Mouse (Mus musculus) forebrain, embryonic 11.5 days (tissue): Measurements from ENCODE around the gene Arhgap35. TPM values are rescaled to one million over a fixed set of nuclear protein-coding genes. Genes with fewer than 3 reads are reported as not detected.
"Not testable (repeated sequence)": the region's sequence is repeated elsewhere in the genome, so short reads cannot be mapped to it uniquely, and the experiment has no call there.

Experiments
- ATAC-seq: fragments of 200-750 bp; cut with Nextera tagmentation; replicated peaks from 2 replicates; pipeline ENCODE4 v1.8.0; 2017; ENCODE audit warnings: moderate TSS enrichment; ENCODE audit not compliant: low FRiP score
- DNase-seq: peaks from one replicate; pipeline ENCODE4 v3.0.0-alpha.2; 2017; ENCODE audit warnings: low spot score
- H3K27ac ChIP-seq: fragments of 300-500 bp; sonication (generic); 2 replicates; pipeline ENCODE4 v1.5.1; 2014; ENCODE audit warnings: low read depth, low read length
- H3K27me3 ChIP-seq: fragments of 300-500 bp; sonication (generic); 2 replicates; pipeline ENCODE4 v1.6.1; 2014; ENCODE audit warnings: mild to moderate bottlenecking, low read length, mixed read lengths; ENCODE audit not compliant: control insufficient read depth, insufficient read depth
- H3K36me3 ChIP-seq: fragments of 300-500 bp; sonication (generic); 2 replicates; pipeline ENCODE4 v1.6.1; 2014; ENCODE audit warnings: mild to moderate bottlenecking, low read length, moderate library complexity, mixed read lengths; ENCODE audit not compliant: control insufficient read depth, insufficient read depth
- H3K4me1 ChIP-seq: fragments of 300-500 bp; sonication (generic); replicated peaks from 2 replicates; pipeline ENCODE4 v1.6.1; 2014; ENCODE audit warnings: low read length, mixed read lengths; ENCODE audit not compliant: control insufficient read depth, insufficient read depth
- H3K4me2 ChIP-seq: fragments of 300-500 bp; sonication (generic); 2 replicates; pipeline ENCODE4 v1.6.1; 2014; ENCODE audit warnings: low read depth, mild to moderate bottlenecking, low read length, moderate library complexity, mixed read lengths; ENCODE audit not compliant: severe bottlenecking
- H3K4me3 ChIP-seq: fragments of 300-500 bp; sonication (generic); 2 replicates; pipeline ENCODE4 v1.5.1; 2014; ENCODE audit warnings: low read depth, low read length
- H3K9ac ChIP-seq: fragments of 300-500 bp; sonication (generic); 2 replicates; pipeline ENCODE4 v1.6.1; 2014; ENCODE audit warnings: low read length
- H3K9me3 ChIP-seq: fragments of 300-500 bp; sonication (generic); 2 replicates; pipeline ENCODE4 v1.6.1; 2016; ENCODE audit warnings: low read length, mixed read lengths; ENCODE audit not compliant: control insufficient read depth
- WGBS: fragments of 180-500 bp; shearing (Covaris S2); extraction: QIAGEN DNeasy Blood & Tissue Kit; methylation state at CpG from one replicate; pipeline ENCODE4 v1.1.7; 2014; 5-methylcytosine and 5-hydroxymethylcytosine counted together
- polyA plus RNA-seq: library from polyadenylated mRNA; unstranded; fragments of >200 nt; fragmentation: Nextera tagmentation; extraction: Ambion mirVana; gene quantifications from 2 replicates; pipeline ENCODE4 v1.2.1, GENCODE M21; 2014

Arhgap35 gene
- 39.9 and 45.2 TPM in 2 replicates for polyA plus RNA-seq

DNA sequence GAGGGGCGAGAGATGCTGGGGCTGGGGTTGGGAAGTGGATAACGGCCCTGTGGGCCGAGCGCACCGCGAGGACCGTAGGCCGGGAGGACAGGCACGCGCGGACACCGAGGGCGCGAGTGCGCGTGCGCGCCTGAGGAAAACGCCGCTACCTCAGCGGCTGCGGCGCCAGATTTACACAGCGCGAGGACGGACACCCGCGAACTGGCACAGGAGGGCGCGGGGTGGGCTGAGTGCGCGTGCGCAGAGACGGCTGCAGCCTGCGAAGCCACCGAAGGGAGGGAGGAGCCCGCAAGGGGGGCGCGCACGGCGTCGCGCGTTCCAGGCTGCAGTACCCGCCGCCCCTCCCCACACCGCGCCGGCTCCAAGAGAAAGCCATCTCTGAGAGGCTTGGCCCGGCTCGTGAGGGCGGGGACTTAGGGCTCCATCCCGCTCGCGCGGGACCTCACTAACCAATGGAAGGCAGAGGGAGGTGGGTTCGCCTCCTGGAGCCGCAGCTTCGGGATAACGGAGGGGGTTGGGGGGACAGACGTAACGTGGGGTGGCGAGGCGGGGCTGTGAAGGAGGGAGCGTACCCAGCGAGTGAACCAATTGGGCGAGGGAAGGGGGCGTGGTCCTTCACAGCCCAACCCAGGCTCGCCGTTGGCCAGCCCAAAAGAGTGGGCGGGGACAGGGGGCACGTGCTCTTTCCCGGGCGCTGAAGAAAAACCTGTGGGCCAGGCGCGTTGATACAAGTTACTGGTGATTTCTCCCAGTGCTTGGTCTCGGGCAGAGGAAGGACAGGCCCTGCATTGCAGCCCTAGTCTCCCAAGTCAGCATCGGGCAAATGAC, at the start of gene Arhgap35:
TSS of gene Arhgap35 (minus strand) at position 106 of the 828 bp plus-strand sequence.
- WGBS: under 1% methylated on average over 67 of the region's 78 CpGs
- Histone ChIP-seq H3K9ac (peak within 1 kb of the TSS; percentile 99), H3K27me3 (peaks cover 4% of the 10 kb centered on the region; the same call in 1 of the 2 replicates), H3K9me3 (no peaks in the 10 kb centered on the region), H3K4me1 (peaks cover 15% of the 10 kb centered on the region; the same call in 1 of the 2 replicates), H3K36me3 (no peaks in the 10 kb centered on the region), H3K4me3 (peak within 1 kb of the TSS; percentile 85), H3K4me2 (peak within 1 kb of the TSS; percentile 84), H3K27ac (peak within 1 kb of the TSS; percentile 100)
- ATAC-seq: peak; percentile 97
- peak; percentile 100 for DNase-seq

GRCm38 (mm10) chr7:16644260-16644659, 29.5 kb upstream of the Arhgap35 start:
- Histone ChIP-seq H3K27ac (no peak overlapping the region), H3K4me3 (no peak overlapping the region), H3K4me2 (no peak overlapping the region), H3K9me3 (no peaks in the 10 kb centered on the region), H3K27me3 (no peaks in the 10 kb centered on the region), H3K4me1 (no peaks in the 10 kb centered on the region), H3K9ac (no peak overlapping the region), H3K36me3 (no peaks in the 10 kb centered on the region)
- WGBS: 68% methylated on average over 12 of the region's 12 CpGs
- DNase-seq (no peak), ATAC-seq (no peak)

DNA sequence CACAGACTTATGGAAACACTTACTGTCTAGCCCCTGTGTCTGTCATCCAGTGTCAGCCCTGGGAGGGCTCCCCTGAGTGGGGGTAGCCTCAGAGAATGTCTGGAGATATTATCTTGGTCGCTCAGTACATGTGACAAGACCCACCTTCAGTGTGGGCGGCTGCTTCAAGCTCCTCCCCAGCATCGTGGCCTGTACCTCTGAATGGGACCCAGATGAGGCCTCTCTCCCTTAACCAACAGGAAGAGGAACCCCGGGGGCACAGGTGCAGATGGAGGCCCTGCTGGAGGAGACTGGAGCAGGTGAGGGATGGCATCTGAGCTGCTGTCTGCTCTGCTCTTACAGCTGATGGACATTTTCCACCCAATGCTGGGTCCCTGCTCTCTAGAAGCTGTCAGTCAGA, 28.3 kb upstream of the Arhgap35 start:
- H3K9me3 ChIP-seq, H3K4me3 ChIP-seq, H3K27ac ChIP-seq, H3K4me2 ChIP-seq, H3K4me1 ChIP-seq, H3K36me3 ChIP-seq, H3K27me3 ChIP-seq, DNase-seq, ATAC-seq, H3K9ac ChIP-seq: not testable (repeated sequence)
- WGBS: 57% methylated on average over 3 of the region's 4 CpGs

DNA sequence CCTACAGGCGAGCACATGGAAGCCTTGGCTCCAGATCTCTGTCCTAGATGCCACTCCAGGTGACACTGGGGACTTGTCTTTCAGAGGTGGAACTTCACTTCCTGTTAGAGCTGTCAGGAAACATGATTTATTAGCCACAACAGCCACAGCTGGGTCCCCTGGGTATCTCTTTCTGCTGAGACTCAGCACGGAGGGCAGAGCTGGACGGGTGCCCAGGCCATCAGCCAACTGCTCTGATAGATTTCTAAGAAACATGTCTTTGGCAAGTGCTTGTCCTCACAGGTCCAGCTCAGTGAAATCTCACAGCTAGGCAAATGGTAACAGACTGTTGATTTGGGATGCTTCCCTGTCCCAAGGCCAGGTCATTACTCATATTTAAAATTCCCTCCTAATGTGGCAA, 24.2 kb upstream of the Arhgap35 start:
- H3K9me3 ChIP-seq: no peaks in the 10 kb centered on the region
- no peak overlapping the region for H3K4me3 ChIP-seq
- no peak overlapping the region for H3K9ac ChIP-seq
- ATAC-seq: no peak
- no peak overlapping the region for H3K4me2 ChIP-seq
- no peak for DNase-seq
- no peaks in the 10 kb centered on the region for H3K27me3 ChIP-seq
- no peaks in the 10 kb centered on the region for H3K4me1 ChIP-seq
- H3K36me3 ChIP-seq: no peaks in the 10 kb centered on the region
- WGBS: 94% methylated on average over 3 of the region's 3 CpGs
- no peak overlapping the region for H3K27ac ChIP-seq

- H3K9ac ChIP-seq: no peak overlapping the region
- ATAC-seq (no peak), DNase-seq (no peak)
- H3K4me2 ChIP-seq: no peak overlapping the region
- H3K4me1 ChIP-seq: no peaks in the 10 kb centered on the region
- H3K27me3 ChIP-seq: no peaks in the 10 kb centered on the region
- WGBS: 56% methylated on average over 3 of the region's 3 CpGs
- no peak overlapping the region for H3K4me3 ChIP-seq
- no peaks in the 10 kb centered on the region for H3K36me3 ChIP-seq
- H3K27ac ChIP-seq: no peak overlapping the region
- no peaks in the 10 kb centered on the region; the same call in 1 of the 2 replicates for H3K9me3 ChIP-seq
Observed at GRCm38 (mm10) chr7:16635116-16635515, 20.3 kb upstream of the Arhgap35 start.

- H3K36me3 ChIP-seq, H3K27ac ChIP-seq, H3K9me3 ChIP-seq, H3K27me3 ChIP-seq, H3K9ac ChIP-seq, DNase-seq, H3K4me1 ChIP-seq, H3K4me2 ChIP-seq, H3K4me3 ChIP-seq: not testable (repeated sequence)
- WGBS: 15% methylated on average over 10 of the region's 10 CpGs
- 0 out of 2 replicates have a peak, but pooled peaks have one; percentile 56 for ATAC-seq
Observed at GRCm38 (mm10) chr7:16633913-16634312, 19.1 kb upstream of the Arhgap35 start.

GRCm38 (mm10) chr7:16631932-16632331, 17.1 kb upstream of the Arhgap35 start:
- WGBS: 69% methylated on average over 4 of the region's 4 CpGs
- no peaks in the 10 kb centered on the region for H3K4me1 ChIP-seq
- no peaks in the 10 kb centered on the region for H3K27me3 ChIP-seq
- no peak overlapping the region for H3K4me3 ChIP-seq
- ATAC-seq (no peak), DNase-seq (no peak)
- no peak overlapping the region for H3K4me2 ChIP-seq
- no peak overlapping the region for H3K27ac ChIP-seq
- H3K36me3 ChIP-seq: no peaks in the 10 kb centered on the region
- H3K9ac ChIP-seq: no peak overlapping the region
- no peaks in the 10 kb centered on the region; the same call in 1 of the 2 replicates for H3K9me3 ChIP-seq

DNA sequence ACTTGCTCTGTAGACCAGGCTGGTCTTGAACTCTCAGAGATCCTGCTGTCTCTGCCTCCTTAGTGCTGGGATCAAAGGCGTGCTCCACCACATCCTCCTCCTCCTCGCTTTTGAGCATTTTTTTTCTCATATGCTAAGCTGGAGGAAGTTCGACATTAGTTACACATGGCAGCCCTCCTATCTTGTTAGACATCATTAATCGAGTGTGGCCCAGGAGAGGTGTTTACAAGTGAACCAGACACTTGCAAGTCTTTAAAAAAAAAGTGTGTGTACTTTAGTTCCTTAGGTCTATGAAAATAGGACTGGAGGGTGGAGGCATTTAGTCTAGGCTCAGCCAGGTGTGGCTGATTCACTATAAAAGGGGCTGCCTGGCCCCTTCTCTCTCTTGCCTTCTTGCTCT, 16.2 kb upstream of the Arhgap35 start:
- no peak overlapping the region for H3K27ac ChIP-seq
- H3K4me1 ChIP-seq: no peaks in the 10 kb centered on the region
- H3K27me3 ChIP-seq: no peaks in the 10 kb centered on the region
- no peak overlapping the region for H3K4me3 ChIP-seq
- H3K9ac ChIP-seq: no peak overlapping the region
- no peak for DNase-seq
- no peaks in the 10 kb centered on the region for H3K36me3 ChIP-seq
- H3K4me2 ChIP-seq: no peak overlapping the region
- 81% methylated on average over 4 of the region's 4 CpGs for WGBS
- H3K9me3 ChIP-seq: no peaks in the 10 kb centered on the region; the same call in 1 of the 2 replicates
- no peak for ATAC-seq
